Mouse (Mus musculus) heart, embryonic 15.5 days (tissue): ENCODE data around the gene Sez6l2. TPM values are rescaled to one million over a fixed set of nuclear protein-coding genes. Genes with fewer than 3 reads are reported as not detected.

Experiments
- ATAC-seq: fragments of 200-750 bp; cut with Nextera tagmentation; replicated peaks from 2 replicates; pipeline ENCODE4 v1.8.0; 2017; ENCODE audit warnings: low read depth, moderate TSS enrichment; ENCODE audit not compliant: insufficient number of reproducible peaks, insufficient read depth, low FRiP score
- H3K27ac ChIP-seq: fragments of 300-500 bp; sonication (generic); 2 replicates; pipeline ENCODE4 v1.5.1; 2015; ENCODE audit warnings: mild to moderate bottlenecking, inconsistent platforms
- H3K27me3 ChIP-seq: fragments of 300-500 bp; sonication (generic); 2 replicates; pipeline ENCODE4 v1.6.1; 2015; ENCODE audit warnings: inconsistent platforms
- H3K36me3 ChIP-seq: fragments of 300-500 bp; sonication (generic); 2 replicates; pipeline ENCODE4 v1.6.1; 2015; ENCODE audit warnings: mild to moderate bottlenecking, inconsistent platforms
- H3K4me1 ChIP-seq: fragments of 300-500 bp; sonication (generic); replicated peaks from 2 replicates; pipeline ENCODE4 v1.6.1; 2015; ENCODE audit warnings: inconsistent platforms
- H3K4me2 ChIP-seq: fragments of 300-500 bp; sonication (generic); 2 replicates; pipeline ENCODE4 v1.6.1; 2015; ENCODE audit warnings: inconsistent platforms, mild to moderate bottlenecking, moderate library complexity
- H3K4me3 ChIP-seq: fragments of 300-500 bp; sonication (generic); 2 replicates; pipeline ENCODE4 v1.5.1; 2015; ENCODE audit warnings: mild to moderate bottlenecking, inconsistent platforms
- H3K9ac ChIP-seq: fragments of 300-500 bp; sonication (generic); 2 replicates; pipeline ENCODE4 v1.6.1; 2015; ENCODE audit warnings: mild to moderate bottlenecking, inconsistent platforms
- H3K9me3 ChIP-seq: fragments of 300-500 bp; sonication (generic); replicated peaks from 2 replicates; pipeline ENCODE4 v1.6.1; 2016; ENCODE audit warnings: inconsistent platforms
- WGBS: fragments of 180-500 bp; shearing (Covaris S2); methylation state at CpG from one replicate; pipeline ENCODE4 v1.1.7; 2015; ENCODE audit warnings: mixed read lengths; 5-methylcytosine and 5-hydroxymethylcytosine counted together
- polyA plus RNA-seq: library from polyadenylated mRNA; unstranded; fragments of >200 nt; fragmentation: Nextera tagmentation; extraction: Ambion mirVana; gene quantifications from 2 replicates; pipeline ENCODE4 v1.2.1, GENCODE M21; 2015

The Sez6l2 gene
- polyA plus RNA-seq, 1 experiment from 2014 or later = 0.83 TPM

GRCm38 (mm10) chr7:126982054-126982453, 31.7 kb downstream of the Sez6l2 start:
- peaks cover 7% of the 10 kb centered on the region for H3K4me1 ChIP-seq
- peaks cover 23% of the 10 kb centered on the region for H3K36me3 ChIP-seq
- no peak overlapping the region for H3K9ac ChIP-seq
- 70% methylated on average over 4 of the region's 4 CpGs for WGBS
- ATAC-seq = no peak
- H3K9me3 ChIP-seq = no peaks in the 10 kb centered on the region
- no peak overlapping the region for H3K27ac ChIP-seq
- H3K27me3 ChIP-seq = no peaks in the 10 kb centered on the region
- no peak overlapping the region for H3K4me3 ChIP-seq
- no peak overlapping the region for H3K4me2 ChIP-seq

DNA sequence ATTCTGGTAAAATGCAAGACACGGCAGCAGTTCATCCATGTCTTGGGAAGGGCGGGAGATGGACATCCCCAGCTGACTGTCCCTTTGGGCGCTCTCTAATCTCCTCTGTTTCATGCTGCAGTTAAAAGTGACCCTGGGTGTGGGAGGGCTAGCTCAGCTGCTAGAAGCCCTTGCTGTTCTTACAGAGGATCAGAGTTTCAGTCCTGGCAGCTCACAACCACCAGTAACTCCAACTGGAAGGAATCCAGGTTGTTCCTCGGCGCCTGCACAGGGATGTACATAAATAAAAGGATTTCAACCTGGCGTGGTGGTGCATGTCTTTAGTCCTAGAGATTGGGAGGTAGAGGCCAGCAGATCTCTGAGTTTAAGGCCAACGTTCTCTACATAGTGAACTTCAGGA, 32.8 kb downstream of the Sez6l2 start:
- Histone ChIP-seq H3K4me1 (no peaks in the 10 kb centered on the region), H3K27me3 (no peaks in the 10 kb centered on the region), H3K4me2 (no peak overlapping the region), H3K36me3 (peaks cover 23% of the 10 kb centered on the region), H3K9ac (no peak overlapping the region), H3K27ac (no peak overlapping the region), H3K4me3 (no peak overlapping the region), H3K9me3 (no peaks in the 10 kb centered on the region)
- ATAC-seq = no peak
- 75% methylated on average over 7 of the region's 7 CpGs for WGBS

DNA sequence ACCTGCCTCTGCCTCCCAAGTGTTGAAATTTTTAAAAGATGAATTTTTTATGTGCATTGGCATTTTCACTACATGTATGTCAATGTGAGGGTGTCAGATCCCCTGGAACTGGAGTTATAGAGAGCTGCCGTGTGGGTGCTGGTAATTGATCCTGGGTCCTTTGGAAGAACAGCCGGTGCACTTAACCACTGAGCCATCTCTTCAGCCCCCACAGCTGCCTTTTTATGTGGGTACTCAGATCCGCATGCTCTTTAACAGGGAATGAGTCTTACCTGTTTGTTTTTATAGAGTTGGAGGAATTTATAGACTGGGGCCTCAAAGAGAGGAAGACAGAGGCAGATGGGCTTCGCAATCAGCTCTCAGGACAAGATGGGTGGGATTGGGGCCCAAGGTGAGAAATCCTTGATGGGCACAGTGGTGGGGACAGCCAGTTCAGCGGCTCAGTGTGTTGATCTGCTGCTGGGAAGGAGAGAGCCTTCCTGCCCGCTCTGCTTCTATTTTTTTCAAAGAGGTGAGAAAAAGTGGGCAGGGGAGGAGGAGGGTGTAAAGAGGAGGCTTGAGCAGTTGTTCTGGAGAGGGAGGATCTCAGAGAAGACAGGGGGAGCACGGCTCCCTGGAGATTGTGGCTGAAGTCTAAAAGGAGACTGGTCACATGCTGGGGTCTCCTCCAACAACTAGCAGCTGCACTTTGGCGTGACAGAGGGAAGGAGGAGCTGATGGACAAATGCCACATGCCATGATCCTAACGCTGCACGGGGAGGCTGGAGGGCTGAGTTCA, 34.5 kb downstream of the Sez6l2 start:
- ATAC-seq = no peak
- Histone ChIP-seq H3K9me3 (no peaks in the 10 kb centered on the region), H3K27me3 (no peaks in the 10 kb centered on the region), H3K4me1 (no peaks in the 10 kb centered on the region), H3K9ac (no peak overlapping the region), H3K27ac (no peak overlapping the region), H3K4me3 (no peak overlapping the region), H3K4me2 (no peak overlapping the region), H3K36me3 (peaks cover 7% of the 10 kb centered on the region)
- WGBS = 42% methylated on average over 10 of the region's 10 CpGs

DNA sequence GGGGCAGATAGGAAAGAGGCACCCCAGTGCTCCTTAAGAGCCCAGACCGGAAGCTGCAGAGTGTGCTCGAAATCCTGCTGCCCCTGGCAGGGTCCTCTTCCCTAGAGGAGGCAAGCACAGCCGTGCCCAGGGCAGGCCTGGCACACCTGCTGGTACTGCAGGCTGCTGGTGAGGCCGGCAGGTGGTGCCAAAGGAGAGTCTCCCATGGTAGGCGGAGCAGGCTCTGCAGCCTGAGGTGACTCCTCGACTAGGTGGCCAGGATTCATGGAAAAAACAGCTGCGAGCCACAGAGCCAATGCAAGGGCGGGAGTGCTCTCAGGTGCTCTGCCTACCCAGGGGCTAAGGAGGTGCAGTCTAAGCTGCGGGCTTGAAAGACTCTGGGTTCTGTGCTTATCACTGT, 36.0 kb downstream of the Sez6l2 start:
- Histone ChIP-seq H3K9ac (no peak overlapping the region), H3K4me1 (no peaks in the 10 kb centered on the region), H3K4me2 (no peak overlapping the region), H3K4me3 (no peak overlapping the region), H3K36me3 (no peaks in the 10 kb centered on the region), H3K9me3 (no peaks in the 10 kb centered on the region), H3K27ac (no peak overlapping the region), H3K27me3 (no peaks in the 10 kb centered on the region)
- no peak for ATAC-seq
- WGBS = 41% methylated on average over 9 of the region's 9 CpGs

DNA sequence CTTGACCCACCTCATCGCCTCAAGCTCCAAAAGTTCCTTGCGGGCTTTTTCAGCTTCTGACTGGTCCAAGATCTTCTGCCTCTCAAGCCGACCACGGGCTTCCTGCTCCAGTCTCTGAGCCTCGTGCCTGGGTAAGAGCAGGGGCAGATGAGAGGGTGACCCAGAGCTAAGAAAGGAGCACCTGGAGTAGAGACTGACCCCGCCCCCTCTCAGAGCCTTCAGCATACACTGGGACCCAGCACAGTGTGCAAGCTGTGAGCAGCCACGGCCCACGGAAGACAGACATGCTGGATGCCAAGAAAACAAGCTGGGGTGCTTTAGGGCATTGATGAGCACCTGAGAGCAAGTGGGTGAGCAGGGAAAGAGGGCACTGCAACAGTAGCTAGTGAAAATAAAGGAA, 38.5 kb downstream of the Sez6l2 start:
- no peaks in the 10 kb centered on the region for H3K9me3 ChIP-seq
- H3K4me2 ChIP-seq = no peak overlapping the region
- no peaks in the 10 kb centered on the region for H3K27me3 ChIP-seq
- H3K4me3 ChIP-seq = no peak overlapping the region
- H3K9ac ChIP-seq = no peak overlapping the region
- ATAC-seq = no peak
- H3K36me3 ChIP-seq = no peaks in the 10 kb centered on the region
- WGBS = 64% methylated on average over 8 of the region's 8 CpGs
- H3K27ac ChIP-seq = no peak overlapping the region
- no peaks in the 10 kb centered on the region for H3K4me1 ChIP-seq

DNA sequence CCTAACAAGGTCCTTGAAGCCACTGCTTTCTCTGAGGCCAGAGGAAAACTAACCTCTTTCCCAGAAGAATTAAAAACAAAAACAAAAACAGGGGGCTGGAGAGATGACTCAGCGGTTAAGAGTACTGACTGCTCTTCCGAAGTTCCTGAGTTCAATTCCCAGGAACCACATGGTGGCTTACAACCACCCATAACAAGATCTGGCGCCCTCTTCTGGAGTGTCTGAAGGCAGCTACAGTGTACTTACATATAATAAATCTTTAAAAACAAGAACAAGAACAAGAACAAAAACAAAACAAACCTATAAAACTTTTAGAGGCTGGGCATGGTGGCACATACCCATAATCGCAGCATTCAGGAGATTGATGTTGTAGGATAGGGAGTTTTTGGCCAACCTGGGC, 46.1 kb downstream of the Sez6l2 start:
- Histone ChIP-seq H3K27ac (no peak overlapping the region), H3K27me3 (no peaks in the 10 kb centered on the region), H3K4me3 (no peak overlapping the region), H3K9me3 (no peaks in the 10 kb centered on the region), H3K36me3 (peaks cover 13% of the 10 kb centered on the region; the same call in 1 of the 2 replicates), H3K4me2 (no peak overlapping the region), H3K9ac (no peak overlapping the region), H3K4me1 (no peaks in the 10 kb centered on the region)
- ATAC-seq = no peak
- WGBS = 82% methylated on average over 4 of the region's 4 CpGs

DNA sequence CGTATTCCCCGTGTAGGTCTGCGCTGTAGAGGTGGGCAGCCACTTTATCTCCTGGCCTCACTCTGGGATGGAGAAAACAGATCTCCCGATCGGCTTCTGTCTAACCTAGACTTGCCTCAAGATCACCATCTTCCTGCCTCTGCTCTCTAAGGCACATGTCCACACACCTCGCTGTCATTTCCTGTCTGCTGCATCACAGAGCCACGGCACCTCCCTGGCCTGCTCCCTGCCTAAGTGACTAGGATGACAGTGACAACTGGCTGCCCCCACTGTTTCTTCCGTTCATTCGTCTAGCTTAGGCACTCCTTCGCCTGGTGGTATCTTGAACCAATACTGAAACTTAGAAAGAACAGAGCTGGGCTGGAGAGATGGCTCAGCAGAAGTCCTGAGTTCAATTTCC, 49.2 kb downstream of the Sez6l2 start:
- no peak overlapping the region for H3K27ac ChIP-seq
- no peaks in the 10 kb centered on the region for H3K27me3 ChIP-seq
- H3K36me3 ChIP-seq = peaks cover 13% of the 10 kb centered on the region; the same call in 1 of the 2 replicates
- no peak overlapping the region for H3K4me2 ChIP-seq
- no peak overlapping the region for H3K4me3 ChIP-seq
- no peaks in the 10 kb centered on the region for H3K4me1 ChIP-seq
- 73% methylated on average over 10 of the region's 10 CpGs for WGBS
- H3K9me3 ChIP-seq = no peaks in the 10 kb centered on the region
- no peak for ATAC-seq
- no peak overlapping the region for H3K9ac ChIP-seq

GRCm38 (mm10) chr7:127003620-127004019, 53.3 kb downstream of the Sez6l2 start:
- ATAC-seq = no peak

GRCm38 (mm10) chr7:127004122-127004875, 53.9 kb downstream of the Sez6l2 start:
- Histone ChIP-seq H3K9me3 (no peaks in the 10 kb centered on the region), H3K4me3 (no peak overlapping the region), H3K4me1 (peaks cover 18% of the 10 kb centered on the region), H3K9ac (no peak overlapping the region), H3K27ac (no peak overlapping the region), H3K27me3 (no peaks in the 10 kb centered on the region), H3K4me2 (no peak overlapping the region), H3K36me3 (no peaks in the 10 kb centered on the region)
- ATAC-seq = no peak
- 81% methylated on average over 4 of the region's 4 CpGs for WGBS

More at GRCm38 (mm10) chr7:127003620-127004019, 53.3 kb downstream of the Sez6l2 start:
- no peaks in the 10 kb centered on the region for H3K27me3 ChIP-seq
- H3K36me3 ChIP-seq = no peaks in the 10 kb centered on the region
- no peak overlapping the region for H3K27ac ChIP-seq
- WGBS = 84% methylated on average over 5 of the region's 5 CpGs
- peaks cover 16% of the 10 kb centered on the region for H3K4me1 ChIP-seq
- H3K4me3 ChIP-seq = no peak overlapping the region
- no peak overlapping the region for H3K9ac ChIP-seq
- no peaks in the 10 kb centered on the region for H3K9me3 ChIP-seq
- no peak overlapping the region for H3K4me2 ChIP-seq

DNA sequence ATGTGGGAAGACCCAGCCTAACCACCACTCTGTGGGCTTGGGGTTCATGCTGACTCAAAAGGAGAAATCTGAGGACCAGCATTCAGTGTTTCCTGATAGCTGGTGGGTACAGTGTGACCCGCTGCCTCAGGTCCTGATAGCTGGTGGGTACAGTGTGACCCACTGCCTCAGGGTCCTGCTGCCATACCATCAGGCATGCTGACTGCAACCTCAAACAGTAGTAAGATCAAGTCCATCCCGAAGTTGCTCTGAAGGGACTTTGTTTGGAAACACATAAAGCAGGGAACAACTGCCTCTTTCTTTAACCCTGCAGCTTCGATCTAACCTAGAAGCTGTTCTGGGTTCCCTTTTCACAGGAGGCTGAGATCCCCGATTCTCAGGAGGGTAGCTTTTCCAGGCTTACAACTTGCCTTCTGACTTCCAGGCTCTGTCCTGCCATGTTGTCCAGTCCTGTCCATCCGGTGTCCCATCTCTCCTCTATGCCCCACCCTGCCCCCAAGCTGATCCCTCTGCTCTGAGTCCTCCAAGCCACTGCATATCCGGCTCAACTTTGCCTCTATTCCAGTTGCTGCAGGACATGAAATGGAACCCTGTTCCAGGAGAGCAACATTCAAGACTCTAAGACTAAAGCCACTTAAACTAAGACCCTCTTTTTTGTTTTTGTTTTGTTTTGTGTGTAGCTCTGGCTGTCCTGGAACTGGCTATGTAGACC, 57.1 kb downstream of the Sez6l2 start:
- 82% methylated on average over 6 of the region's 6 CpGs for WGBS
- Histone ChIP-seq H3K9me3 (no peaks in the 10 kb centered on the region), H3K4me1 (peaks cover 18% of the 10 kb centered on the region), H3K4me3 (no peak overlapping the region), H3K27me3 (no peaks in the 10 kb centered on the region), H3K4me2 (no peak overlapping the region), H3K9ac (no peak overlapping the region), H3K36me3 (peaks cover 2% of the 10 kb centered on the region; the same call in 1 of the 2 replicates), H3K27ac (no peak overlapping the region)
- ATAC-seq = no peak

DNA sequence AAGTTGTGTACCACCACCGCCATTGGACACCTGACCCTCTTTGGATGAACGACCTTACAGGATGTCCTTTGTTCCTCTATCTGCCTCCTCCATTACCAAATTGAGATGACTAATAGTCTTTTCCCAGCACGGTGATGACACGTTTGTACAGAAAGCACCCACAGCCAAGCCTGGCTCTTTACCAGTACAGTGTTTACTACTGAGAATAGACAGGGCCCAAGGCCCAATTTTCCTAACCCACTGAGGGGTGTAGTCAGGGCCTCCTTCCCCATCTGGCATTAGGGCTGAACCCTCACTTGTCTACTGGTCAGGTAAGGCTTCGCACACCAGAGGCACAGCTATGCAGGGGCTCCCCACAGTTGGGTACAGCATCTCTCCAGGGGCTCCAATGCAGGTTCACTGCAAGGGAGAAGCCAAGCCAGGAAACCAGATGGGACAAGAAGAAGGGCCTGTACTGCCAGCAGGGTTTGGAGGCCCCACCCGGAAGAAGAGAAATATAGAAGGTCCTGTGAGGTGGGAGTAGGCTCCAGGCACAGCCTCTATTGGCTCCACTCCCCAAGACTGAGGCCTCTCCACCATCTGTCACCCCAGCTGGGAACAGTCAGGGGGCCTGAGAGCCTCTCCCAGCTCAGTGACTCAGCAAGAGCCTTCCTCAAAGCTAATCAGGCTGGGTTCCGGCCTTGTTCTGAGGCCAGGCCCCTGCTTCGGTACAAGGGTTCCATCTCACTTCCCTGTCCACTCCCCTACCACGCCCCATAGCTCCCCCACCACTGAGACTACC, 58.1 kb downstream of the Sez6l2 start:
- no peak overlapping the region for H3K4me2 ChIP-seq
- ATAC-seq = peak; percentile 66
- 34% methylated on average over 9 of the region's 9 CpGs for WGBS

More for the DNA sequence above, 58.1 kb downstream of the Sez6l2 start:
- Histone ChIP-seq H3K4me1 (peaks cover 22% of the 10 kb centered on the region), H3K4me3 (no peak overlapping the region), H3K36me3 (peaks cover 6% of the 10 kb centered on the region; the same call in 1 of the 2 replicates), H3K27me3 (no peaks in the 10 kb centered on the region), H3K9ac (no peak overlapping the region), H3K9me3 (no peaks in the 10 kb centered on the region), H3K27ac (peak overlapping the region; percentile 68)
